Mouse (Mus musculus) retina, postnatal 1 day (tissue): ENCODE measurements around the gene Olfr520.
"Not testable (repeated sequence)": the region's sequence is repeated elsewhere in the genome, so short reads cannot be mapped to it uniquely, and the experiment has no call there.

Source experiments
- DNase-seq: peaks from one replicate; pipeline ENCODE4 v3.0.0-alpha.2; 2012

Olfr520 gene

GRCm38 (mm10) chr7:99716536-99716935, 13.5 kb upstream of the Olfr520 start:
- no peak for DNase-seq

- no peak for DNase-seq
Observed at GRCm38 (mm10) chr7:99734612-99735011, 4.5 kb downstream of the Olfr520 start.

GRCm38 (mm10) chr7:99735491-99735890, 5.4 kb downstream of the Olfr520 start:
- not testable (repeated sequence) for DNase-seq

- DNase-seq, result no peak
Observed at GRCm38 (mm10) chr7:99739276-99739675, 9.2 kb downstream of the Olfr520 start.

GRCm38 (mm10) chr7:99763207-99763606, 33.1 kb downstream of the Olfr520 start, which contains the start of gene Olfr521:
Gene Olfr521, plus strand, starts transcription at chr7:99763507.
- no peak for DNase-seq

GRCm38 (mm10) chr7:99781385-99781784, 51.3 kb downstream of the Olfr520 start:
- DNase-seq, result no peak

GRCm38 (mm10) chr7:99781916-99782315, 51.8 kb downstream of the Olfr520 start:
- DNase-seq, result no peak

GRCm38 (mm10) chr7:99783421-99783820, 53.3 kb downstream of the Olfr520 start:
- no peak for DNase-seq

- DNase-seq, result no peak
Observed at GRCm38 (mm10) chr7:99785553-99785952, 55.5 kb downstream of the Olfr520 start.
